Mouse (Mus musculus) myocyte (in vitro differentiated cells): ENCODE results near the gene N4bp2.

Experiments
- CEBPB ChIP-seq: IDR thresholded peaks from 2 replicates; pipeline ENCODE4 v1.6.1; 2011; ENCODE audit warnings: mild to moderate bottlenecking, moderate library complexity; ENCODE audit not compliant: poor library complexity, insufficient read depth, severe bottlenecking
- E2F4 ChIP-seq: IDR thresholded peaks from one replicate; pipeline ENCODE4 v1.6.1; 2011; ENCODE audit warnings: mild to moderate bottlenecking, control low read depth, moderate library complexity; ENCODE audit not compliant: insufficient read depth
- MAX ChIP-seq: IDR thresholded peaks from one replicate; pipeline ENCODE4 v1.6.1; 2011; ENCODE audit warnings: low read depth, mild to moderate bottlenecking, control low read depth
- MYOD1 ChIP-seq, 3 experiments: IDR thresholded peaks; one replicate each; pipeline ENCODE4 v1.6.1; 2011; ENCODE audit warnings: control low read depth in 2 of 3, low read depth in 2 of 3, mild to moderate bottlenecking in 2 of 3, moderate library complexity in 1 of 3; ENCODE audit not compliant: insufficient read length in 2 of 3, control insufficient read depth in 1 of 3
- POLR2A ChIP-seq: IDR thresholded peaks from one replicate; pipeline ENCODE4 v1.6.1; 2011; ENCODE audit warnings: low read depth, mild to moderate bottlenecking, control low read depth, moderate library complexity; ENCODE audit not compliant: insufficient read length
- POLR2AphosphoS2 ChIP-seq: IDR thresholded peaks from one replicate; pipeline ENCODE4 v1.6.1; 2011; ENCODE audit warnings: low read depth, control low read depth; ENCODE audit not compliant: insufficient read length
- USF1 ChIP-seq: IDR thresholded peaks from one replicate; pipeline ENCODE4 v1.6.1; 2011; ENCODE audit warnings: low read depth, mild to moderate bottlenecking, control low read depth, moderate library complexity

DNA sequence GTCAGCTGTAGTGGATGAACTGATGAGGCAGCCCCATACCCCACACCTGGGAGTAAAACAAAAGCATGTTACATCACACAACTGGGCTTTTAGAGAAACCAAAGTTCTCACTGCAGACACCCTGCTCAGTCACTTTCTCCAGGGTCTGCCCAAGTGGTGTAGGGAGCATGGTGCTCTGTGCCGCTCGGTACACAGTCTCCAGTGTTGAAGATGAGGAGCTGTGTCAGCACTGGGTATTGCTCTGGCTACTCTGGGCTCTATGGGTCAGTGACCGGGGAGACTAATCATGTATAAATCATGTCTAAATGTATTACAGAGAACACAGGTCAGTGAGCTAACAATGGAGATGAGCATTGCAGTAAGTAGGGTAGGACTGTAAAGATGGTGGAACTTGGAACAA lies 13.6 kb downstream of the N4bp2 start:
- TF ChIP-seq POLR2A (no peak), POLR2AphosphoS2 (no peak), USF1 (no peak), MYOD1 (IDR thresholded peaks at IDR 0.05; ENCODE audit: control insufficient read depth in 1 of 3, insufficient read length in 2 of 3, low read depth in 2 of 3) (no peak), E2F4 (no peak), CEBPB (no peak), MAX (no peak)
